Comparison of ENCODE assay signal across 8 mouse cellular contexts in the genomic region with DNA sequence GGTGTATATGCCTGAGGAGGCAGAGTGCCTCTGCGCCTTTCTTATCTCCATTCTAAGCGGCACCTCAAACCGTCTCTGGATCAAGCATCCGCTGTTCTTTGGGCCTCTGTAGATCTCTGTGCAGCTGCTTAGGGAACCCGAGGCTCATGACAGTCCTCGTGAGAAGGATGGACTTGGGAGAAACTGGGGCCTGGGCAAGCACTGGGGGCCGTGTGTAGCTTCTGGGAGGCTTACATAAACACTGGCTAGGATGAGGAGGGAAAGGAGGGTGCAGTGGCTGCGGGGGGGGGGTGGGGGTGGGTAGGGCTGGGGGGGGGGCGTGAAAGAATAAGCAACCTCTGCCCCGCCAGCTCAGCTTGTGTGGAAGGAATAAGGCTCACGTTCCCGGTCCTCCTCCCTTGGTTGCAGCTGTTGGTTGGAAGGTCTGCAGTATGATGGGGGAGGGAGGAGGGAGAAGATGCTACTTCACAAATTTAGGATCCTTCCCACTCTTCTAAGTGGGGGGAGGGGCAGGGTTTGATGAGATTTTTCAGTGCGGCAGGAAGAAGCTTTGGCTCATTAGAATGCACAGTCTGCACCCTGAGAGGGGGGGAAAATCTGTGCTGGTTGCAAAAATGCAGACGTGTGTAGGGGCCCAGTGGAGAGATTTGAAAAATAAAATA. TPM values are rescaled to one million over a fixed set of nuclear protein-coding genes. Genes with fewer than 3 reads are reported as not detected.
DNase-seq lines count a peak whose midpoint lies in the region; ATAC-seq and TF ChIP-seq lines count a peak whose summit lies in the region.

No protein-coding gene starts in this region.

- WGBS in hindbrain, embryonic 11.5 days, result 11% methylated on average over 12 of the region's 14 CpGs
- 11% methylated on average over 13 of the region's 14 CpGs for WGBS in midbrain, embryonic 14.5 days

- H3K4me2 ChIP-seq in hindbrain, embryonic 11.5 days (replicated peaks; ENCODE audit: low read depth, low read length), result peak overlapping the region; percentile 29; the same call in 1 of the 2 replicates
- H3K4me2 ChIP-seq in midbrain, embryonic 14.5 days (ENCODE audit: low read length), result peak overlapping the region; percentile 11; the same call in 1 of the 2 replicates

- H3K27me3 ChIP-seq in C2C12 (ENCODE audit: control insufficient read depth, insufficient read depth, insufficient read length), result no peaks in the 10 kb centered on the region
- no peaks in the 10 kb centered on the region for H3K27me3 ChIP-seq in hindbrain, embryonic 11.5 days (ENCODE audit: control insufficient read depth, insufficient read depth, low read length)
- H3K27me3 ChIP-seq in midbrain, embryonic 14.5 days (ENCODE audit: control insufficient read depth, insufficient read depth, low read length), result no peaks in the 10 kb centered on the region

- H3K4me3 ChIP-seq in C2C12 (ENCODE audit: insufficient read depth, poor library complexity, severe bottlenecking), result no peak overlapping the region
- H3K4me3 ChIP-seq in hindbrain, embryonic 11.5 days (ENCODE audit: low read depth, low read length), result no peak overlapping the region
- no peak overlapping the region for H3K4me3 ChIP-seq in midbrain, embryonic 14.5 days (replicated peaks; ENCODE audit: low read depth, low read length)

- H3K79me2 ChIP-seq in C2C12 (ENCODE audit: control insufficient read depth, insufficient read depth), result peaks cover 6% of the 10 kb centered on the region

- H3K9ac ChIP-seq in hindbrain, embryonic 11.5 days (ENCODE audit: low read depth, low read length), result peak overlapping the region; percentile 19
- H3K9ac ChIP-seq in midbrain, embryonic 14.5 days (replicated peaks; ENCODE audit: low read length), result peak overlapping the region; percentile 14; the same call in 1 of the 2 replicates

- H3K4me1 ChIP-seq in hindbrain, embryonic 11.5 days (replicated peaks; ENCODE audit: control insufficient read depth, insufficient read depth, low read length), result peaks cover 25% of the 10 kb centered on the region
- peaks cover 44% of the 10 kb centered on the region for H3K4me1 ChIP-seq in midbrain, embryonic 14.5 days (ENCODE audit: control insufficient read depth, insufficient read depth, low read length)

- no peak overlapping the region for H3ac ChIP-seq in C2C12 (ENCODE audit: control insufficient read depth, insufficient read length, low read depth)

- no peaks in the 10 kb centered on the region for H3K9me3 ChIP-seq in hindbrain, embryonic 11.5 days (ENCODE audit: control insufficient read depth, low read length)
- H3K9me3 ChIP-seq in midbrain, embryonic 14.5 days (ENCODE audit: control insufficient read depth, low read length), result no peaks in the 10 kb centered on the region

- ATAC-seq in frontal cortex, adult (ENCODE audit: low TSS enrichment), result peak; percentile 22
- no peak for ATAC-seq in hindbrain, embryonic 11.5 days (ENCODE audit: low FRiP score)
- ATAC-seq in midbrain, embryonic 14.5 days (ENCODE audit: low FRiP score, low TSS enrichment), result no peak
- no peak for ATAC-seq in megakaryocyte-erythroid progenitor cell, adult 5-6 weeks (replicated peaks; ENCODE audit: low FRiP score, low TSS enrichment, poor library complexity, severe bottlenecking)
- ATAC-seq in erythroblast, adult 5-6 weeks (replicated peaks; ENCODE audit: low FRiP score, poor library complexity, severe bottlenecking), result no peak

- H3K27ac ChIP-seq in hindbrain, embryonic 11.5 days (ENCODE audit: low read depth, low read length), result peak overlapping the region; percentile 55; the same call in 1 of the 2 replicates
- H3K27ac ChIP-seq in midbrain, embryonic 14.5 days (replicated peaks; ENCODE audit: low read depth, low read length), result peak overlapping the region; percentile 14; the same call in 1 of the 2 replicates

- DNase-seq in ZHBTc4 (ENCODE audit: low read depth, low spot score), result peak; percentile 34
- peak; percentile 54 for DNase-seq in hindbrain, embryonic 11.5 days (ENCODE audit: low spot score)
- DNase-seq in left cerebral cortex, postnatal 10 days (ENCODE audit: extremely low spot score in 1 of 2, low spot score in 2 of 2), result peak; percentile 84 to 89
- DNase-seq in midbrain, embryonic 14.5 days, result peak; percentile 68

- H3K36me3 ChIP-seq in C2C12 (ENCODE audit: control insufficient read depth, insufficient read depth), result no peaks in the 10 kb centered on the region
- H3K36me3 ChIP-seq in hindbrain, embryonic 11.5 days (ENCODE audit: control insufficient read depth, insufficient read depth, low read length), result no peaks in the 10 kb centered on the region
- no peaks in the 10 kb centered on the region for H3K36me3 ChIP-seq in midbrain, embryonic 14.5 days (ENCODE audit: control insufficient read depth, insufficient read depth, low read length)

- intact Hi-C loops in left cerebral cortex, postnatal 10 days (cut with DNase I), result loop anchor here (5.0 kb wide), 1 partner anchor 40 kb away; a partner anchor contains a TSS

- no peaks in the 10 kb centered on the region for H3K79me3 ChIP-seq in C2C12 (ENCODE audit: low read depth)

- TF ChIP-seq CTCF in C2C12 (IDR thresholded peaks at IDR 0.05; ENCODE audit: control insufficient read depth, insufficient read depth, insufficient read length), result no peak

TF ChIP-seq in C2C12, 6 proteins besides CTCF, POLR2A, EP300 and RAD21:
- peak; percentile 40 for TF ChIP-seq MYOD1 (IDR thresholded peaks at IDR 0.05; ENCODE audit: control insufficient read depth, insufficient read length, low read depth)
- TF ChIP-seq MYOG (IDR thresholded peaks at IDR 0.05; ENCODE audit: control insufficient read depth, extremely low read depth, insufficient read length), result no peak

RNA-seq across cellular contexts. Expression of a gene that starts 6.8 kb away (rescaled TPM):
- polyA plus RNA-seq in C2C12 (2012; fragmentation: generic; extraction: Trizol), result 22.3 TPM
- polyA plus RNA-seq in hindbrain, embryonic 11.5 days (2014; fragmentation: Nextera tagmentation; extraction: Ambion mirVana), result 0.92 and 1.4 TPM in 2 replicates
- 10 to 100 TPM; 63.3 to 70.5 TPM for total RNA-seq in left cerebral cortex, postnatal 10 days (2021)
- polyA plus RNA-seq in midbrain, embryonic 14.5 days (2014; fragmentation: Nextera tagmentation; extraction: Ambion mirVana), result 3.0 TPM in 2 replicates
- 4.1 and 8.0 TPM in 2 replicates for total RNA-seq in megakaryocyte-erythroid progenitor cell, adult 5-6 weeks (2014; fragmentation: Nextera tagmentation)
- 0.34 and 1.3 TPM in 2 replicates for total RNA-seq in megakaryocyte-erythroid progenitor cell, adult 5-6 weeks (2017)
- total RNA-seq in erythroblast, adult 5-6 weeks (2015; ENCODE audit: low replicate concordance), result not detected in 2 replicates
- total RNA-seq in erythroblast, adult 5-6 weeks (2017; ENCODE audit: low replicate concordance), result 0.26 and 0.42 TPM in 2 replicates

RNA-seq across cellular contexts. Expression of a gene that starts 13.3 kb away (rescaled TPM):
- polyA plus RNA-seq in C2C12 (2012; fragmentation: generic; extraction: Trizol), result 40.5 TPM
- 25.0 and 28.0 TPM in 2 replicates for polyA plus RNA-seq in hindbrain, embryonic 11.5 days (2014; fragmentation: Nextera tagmentation; extraction: Ambion mirVana)
- total RNA-seq in left cerebral cortex, postnatal 10 days (2021), result 100 to 1,000 TPM; 162 to 177 TPM
- polyA plus RNA-seq in midbrain, embryonic 14.5 days (2014; fragmentation: Nextera tagmentation; extraction: Ambion mirVana), result 25.0 and 35.9 TPM in 2 replicates
- total RNA-seq in megakaryocyte-erythroid progenitor cell, adult 5-6 weeks (2014; fragmentation: Nextera tagmentation), result 58.6 and 74.8 TPM in 2 replicates
- 57.8 and 68.3 TPM in 2 replicates for total RNA-seq in megakaryocyte-erythroid progenitor cell, adult 5-6 weeks (2017)
- total RNA-seq in erythroblast, adult 5-6 weeks (2015; ENCODE audit: low replicate concordance), result 30.3 and 42.7 TPM in 2 replicates
- total RNA-seq in erythroblast, adult 5-6 weeks (2017; ENCODE audit: low replicate concordance), result 26.1 and 26.3 TPM in 2 replicates

RNA-seq across cellular contexts. Expression of a gene that starts 22.7 kb away (rescaled TPM):
- 24.4 TPM for polyA plus RNA-seq in C2C12 (2012; fragmentation: generic; extraction: Trizol)
- polyA plus RNA-seq in hindbrain, embryonic 11.5 days (2014; fragmentation: Nextera tagmentation; extraction: Ambion mirVana), result 44.6 and 49.6 TPM in 2 replicates
- 10 to 100 TPM; 52.3 to 55.8 TPM for total RNA-seq in left cerebral cortex, postnatal 10 days (2021)
- 46.6 and 57.3 TPM in 2 replicates for polyA plus RNA-seq in midbrain, embryonic 14.5 days (2014; fragmentation: Nextera tagmentation; extraction: Ambion mirVana)
- total RNA-seq in megakaryocyte-erythroid progenitor cell, adult 5-6 weeks (2014; fragmentation: Nextera tagmentation), result 47.6 and 51.8 TPM in 2 replicates
- total RNA-seq in megakaryocyte-erythroid progenitor cell, adult 5-6 weeks (2017), result 37.4 and 53.5 TPM in 2 replicates
- total RNA-seq in erythroblast, adult 5-6 weeks (2015; ENCODE audit: low replicate concordance), result 20.0 and 23.6 TPM in 2 replicates
- total RNA-seq in erythroblast, adult 5-6 weeks (2017; ENCODE audit: low replicate concordance), result 15.7 and 26.5 TPM in 2 replicates

RNA-seq across cellular contexts. Expression of a gene that starts 41.5 kb away (rescaled TPM):
- polyA plus RNA-seq in C2C12 (2012; fragmentation: generic; extraction: Trizol), result 28.1 TPM
- 34.7 and 41.4 TPM in 2 replicates for polyA plus RNA-seq in hindbrain, embryonic 11.5 days (2014; fragmentation: Nextera tagmentation; extraction: Ambion mirVana)
- 1,000 to 10,000 TPM; 1,115 to 1,123 TPM for total RNA-seq in left cerebral cortex, postnatal 10 days (2021)
- polyA plus RNA-seq in midbrain, embryonic 14.5 days (2014; fragmentation: Nextera tagmentation; extraction: Ambion mirVana), result 175 and 194 TPM in 2 replicates
- 47.5 and 51.0 TPM in 2 replicates for total RNA-seq in megakaryocyte-erythroid progenitor cell, adult 5-6 weeks (2014; fragmentation: Nextera tagmentation)
- 20.4 and 23.3 TPM in 2 replicates for total RNA-seq in megakaryocyte-erythroid progenitor cell, adult 5-6 weeks (2017)
- total RNA-seq in erythroblast, adult 5-6 weeks (2015; ENCODE audit: low replicate concordance), result 1.9 and 5.0 TPM in 2 replicates
- total RNA-seq in erythroblast, adult 5-6 weeks (2017; ENCODE audit: low replicate concordance), result 4.3 and 8.1 TPM in 2 replicates

RNA-seq across cellular contexts. Expression of a gene that starts 52.7 kb away (rescaled TPM):
- 33.1 TPM for polyA plus RNA-seq in C2C12 (2012; fragmentation: generic; extraction: Trizol)
- 47.3 and 60.8 TPM in 2 replicates for polyA plus RNA-seq in hindbrain, embryonic 11.5 days (2014; fragmentation: Nextera tagmentation; extraction: Ambion mirVana)
- total RNA-seq in left cerebral cortex, postnatal 10 days (2021), result 100 to 1,000 TPM in 1 of 2 experiments, 10 to 100 TPM in 1; 91.7 to 102 TPM
- polyA plus RNA-seq in midbrain, embryonic 14.5 days (2014; fragmentation: Nextera tagmentation; extraction: Ambion mirVana), result 65.7 and 81.1 TPM in 2 replicates
- 62.2 and 78.6 TPM in 2 replicates for total RNA-seq in megakaryocyte-erythroid progenitor cell, adult 5-6 weeks (2014; fragmentation: Nextera tagmentation)
- 30.1 and 42.7 TPM in 2 replicates for total RNA-seq in megakaryocyte-erythroid progenitor cell, adult 5-6 weeks (2017)
- 8.8 and 17.3 TPM in 2 replicates for total RNA-seq in erythroblast, adult 5-6 weeks (2015; ENCODE audit: low replicate concordance)
- 10.3 and 17.6 TPM in 2 replicates for total RNA-seq in erythroblast, adult 5-6 weeks (2017; ENCODE audit: low replicate concordance)

Comparison
In these comparisons a context has a peak if more than half of its experiments do, and no peak if none do; other contexts are left out.
1. DNase-seq: peak in every context shown above with its lines; median percentile 86 in left cerebral cortex, postnatal 10 days; 68 in midbrain, embryonic 14.5 days; 54 in hindbrain, embryonic 11.5 days; 34 in ZHBTc4.
2. RNA of a gene that starts 6.8 kb away (total RNA-seq): 63.3 to 70.5 TPM in left cerebral cortex, postnatal 10 days; 0.34 to 8.0 TPM in megakaryocyte-erythroid progenitor cell, adult 5-6 weeks and 0.26 to 0.42 TPM in erythroblast, adult 5-6 weeks; every median in the first group is over 4 times any median in the second.